Mouse (Mus musculus): ENCODE data around the gene Proser3. TPM values are rescaled to one million over a fixed set of nuclear protein-coding genes. Genes with fewer than 3 reads are reported as not detected.

Proser3 gene
- polyA plus RNA-seq, 1 experiment, result 3.8 TPM

GRCm38 (mm10) chr7:30532931-30533330, 19.2 kb downstream of the Proser3 start:
- TF ChIP-seq E2F4 (IDR thresholded peaks at IDR 0.05; ENCODE audit: insufficient read depth) (no peak), CEBPB (IDR thresholded peaks at IDR 0.05; ENCODE audit: insufficient read depth, poor library complexity, severe bottlenecking) (no peak), REST (IDR thresholded peaks at IDR 0.05; ENCODE audit: insufficient read depth, insufficient read length) (no peak), TCF3 (IDR thresholded peaks at IDR 0.05; ENCODE audit: insufficient read length, low read depth) (no peak), MAX (IDR thresholded peaks at IDR 0.05; ENCODE audit: low read depth) (no peak), SRF (IDR thresholded peaks at IDR 0.05; ENCODE audit: control insufficient read depth, insufficient read length, low read depth) (no peak), POLR2AphosphoS2 (IDR thresholded peaks at IDR 0.05; ENCODE audit: insufficient read length, low read depth) (no peak), MYOD1 (IDR thresholded peaks at IDR 0.05; ENCODE audit: control insufficient read depth in 1 of 3, insufficient read length in 2 of 3, low read depth in 2 of 3) (no peak), POLR2A (IDR thresholded peaks at IDR 0.05; ENCODE audit: insufficient read length, low read depth) (no peak), MYOG (IDR thresholded peaks at IDR 0.05; ENCODE audit: control insufficient read depth in 1 of 3, insufficient read depth in 1 of 3, insufficient read length in 2 of 3, low read depth in 2 of 3) (no peak), TCF12 (IDR thresholded peaks at IDR 0.05; ENCODE audit: insufficient read depth, poor library complexity, severe bottlenecking) (no peak)
- no peak overlapping the region for H3K4me2 ChIP-seq (ENCODE audit: low read depth)
- peaks cover 12% of the 10 kb centered on the region for H3K36me3 ChIP-seq (ENCODE audit: control insufficient read depth, insufficient read depth)
- no peaks in the 10 kb centered on the region for H3K79me2 ChIP-seq (ENCODE audit: control insufficient read depth, insufficient read depth)
- H3K4me3 ChIP-seq, result no peak overlapping the region
- no peaks in the 10 kb centered on the region for H3K27me3 ChIP-seq (ENCODE audit: control insufficient read depth, insufficient read depth, insufficient read length)
- H3ac ChIP-seq (ENCODE audit: control insufficient read depth, insufficient read length), result no peak overlapping the region

GRCm38 (mm10) chr7:30531291-30531815, 20.7 kb downstream of the Proser3 start:
- TF ChIP-seq TCF3 (IDR thresholded peaks at IDR 0.05; ENCODE audit: insufficient read length, low read depth) (no peak), POLR2AphosphoS2 (IDR thresholded peaks at IDR 0.05; ENCODE audit: insufficient read length, low read depth) (peak; percentile 71), POLR2A (IDR thresholded peaks at IDR 0.05; ENCODE audit: insufficient read length, low read depth) (peak; percentile 61), CEBPB (IDR thresholded peaks at IDR 0.05; ENCODE audit: insufficient read depth, poor library complexity, severe bottlenecking) (no peak), TCF12 (IDR thresholded peaks at IDR 0.05; ENCODE audit: insufficient read depth, poor library complexity, severe bottlenecking) (no peak), MYOD1 (IDR thresholded peaks at IDR 0.05; ENCODE audit: control insufficient read depth in 1 of 3, insufficient read length in 2 of 3, low read depth in 2 of 3) (no peak)
- H3ac ChIP-seq (ENCODE audit: control insufficient read depth, insufficient read length), result no peak overlapping the region
- no peaks in the 10 kb centered on the region for H3K79me2 ChIP-seq (ENCODE audit: control insufficient read depth, insufficient read depth)
- peaks cover 12% of the 10 kb centered on the region for H3K36me3 ChIP-seq (ENCODE audit: control insufficient read depth, insufficient read depth)
- H3K4me2 ChIP-seq (ENCODE audit: low read depth), result peak overlapping the region; percentile 75
- peak overlapping the region; percentile 36 for H3K4me3 ChIP-seq
- H3K27me3 ChIP-seq (ENCODE audit: control insufficient read depth, insufficient read depth, insufficient read length), result no peaks in the 10 kb centered on the region

- Histone ChIP-seq H3K4me2 (ENCODE audit: low read depth) (no peak overlapping the region), H3K36me3 (ENCODE audit: control insufficient read depth, insufficient read depth) (peaks cover 12% of the 10 kb centered on the region)
Measured at GRCm38 (mm10) chr7:30526981-30527380, 25.1 kb downstream of the Proser3 start.

GRCm38 (mm10) chr7:30526399-30526798, 25.7 kb downstream of the Proser3 start:
- TF ChIP-seq TCF12 (IDR thresholded peaks at IDR 0.05; ENCODE audit: insufficient read depth, poor library complexity, severe bottlenecking) (no peak), MYOG (IDR thresholded peaks at IDR 0.05; ENCODE audit: control insufficient read depth in 1 of 3, insufficient read depth in 1 of 3, insufficient read length in 2 of 3, low read depth in 2 of 3) (no peak), SRF (IDR thresholded peaks at IDR 0.05; ENCODE audit: control insufficient read depth, insufficient read length, low read depth) (no peak), REST (IDR thresholded peaks at IDR 0.05; ENCODE audit: insufficient read depth, insufficient read length) (no peak), E2F4 (IDR thresholded peaks at IDR 0.05; ENCODE audit: insufficient read depth) (no peak), MYOD1 (IDR thresholded peaks at IDR 0.05; ENCODE audit: control insufficient read depth in 1 of 3, insufficient read length in 2 of 3, low read depth in 2 of 3) (no peak), USF1 (IDR thresholded peaks at IDR 0.05; ENCODE audit: low read depth) (no peak), POLR2A (IDR thresholded peaks at IDR 0.05; ENCODE audit: insufficient read length, low read depth) (no peak), TCF3 (IDR thresholded peaks at IDR 0.05; ENCODE audit: insufficient read length, low read depth) (no peak), POLR2AphosphoS2 (IDR thresholded peaks at IDR 0.05; ENCODE audit: insufficient read length, low read depth) (no peak), CEBPB (IDR thresholded peaks at IDR 0.05; ENCODE audit: insufficient read depth, poor library complexity, severe bottlenecking) (no peak), MAX (IDR thresholded peaks at IDR 0.05; ENCODE audit: low read depth) (no peak)
- Histone ChIP-seq H3ac (ENCODE audit: control insufficient read depth, insufficient read length) (no peak overlapping the region), H3K27me3 (ENCODE audit: control insufficient read depth, insufficient read depth, insufficient read length) (no peaks in the 10 kb centered on the region), H3K4me3 (no peak overlapping the region), H3K79me2 (ENCODE audit: control insufficient read depth, insufficient read depth) (no peaks in the 10 kb centered on the region), H3K36me3 (ENCODE audit: control insufficient read depth, insufficient read depth) (peaks cover 12% of the 10 kb centered on the region), H3K4me2 (ENCODE audit: low read depth) (no peak overlapping the region)

More at GRCm38 (mm10) chr7:30526981-30527380, 25.1 kb downstream of the Proser3 start:
- Histone ChIP-seq H3K4me3 (no peak overlapping the region), H3ac (ENCODE audit: control insufficient read depth, insufficient read length) (no peak overlapping the region), H3K27me3 (ENCODE audit: control insufficient read depth, insufficient read depth, insufficient read length) (no peaks in the 10 kb centered on the region), H3K79me2 (ENCODE audit: control insufficient read depth, insufficient read depth) (no peaks in the 10 kb centered on the region)
- TF ChIP-seq MYOD1 (IDR thresholded peaks at IDR 0.05; ENCODE audit: control insufficient read depth in 1 of 3, insufficient read length in 2 of 3, low read depth in 2 of 3), result no peak
- no peak for TF ChIP-seq TCF12 (IDR thresholded peaks at IDR 0.05; ENCODE audit: insufficient read depth, poor library complexity, severe bottlenecking)
- no peak for TF ChIP-seq REST (IDR thresholded peaks at IDR 0.05; ENCODE audit: insufficient read depth, insufficient read length)
- no peak for TF ChIP-seq POLR2AphosphoS2 (IDR thresholded peaks at IDR 0.05; ENCODE audit: insufficient read length, low read depth)
- TF ChIP-seq SRF (IDR thresholded peaks at IDR 0.05; ENCODE audit: control insufficient read depth, insufficient read length, low read depth), result no peak
- TF ChIP-seq MAX (IDR thresholded peaks at IDR 0.05; ENCODE audit: low read depth), result no peak
- no peak for TF ChIP-seq POLR2A (IDR thresholded peaks at IDR 0.05; ENCODE audit: insufficient read length, low read depth)
- no peak for TF ChIP-seq MYOG (IDR thresholded peaks at IDR 0.05; ENCODE audit: control insufficient read depth in 1 of 3, insufficient read depth in 1 of 3, insufficient read length in 2 of 3, low read depth in 2 of 3)
- no peak for TF ChIP-seq CEBPB (IDR thresholded peaks at IDR 0.05; ENCODE audit: insufficient read depth, poor library complexity, severe bottlenecking)

All from myocyte (in vitro differentiated cells).